Mouse (Mus musculus) CD4-positive naive resting alpha-beta T cell, adult 76 days (primary cell): ENCODE results near the gene Ifi207. TPM values are rescaled to one million over a fixed set of nuclear protein-coding genes. Genes with fewer than 3 reads are reported as not detected.

ENCODE experiments used
- total RNA-seq: library from RNA; stranded (reverse); gene quantifications from one replicate; pipeline ENCODE4 v1.2.4, GENCODE M21; 2023

The Ifi207 gene
- total RNA-seq = 1.3 TPM

GRCm38 (mm10) chr1:173741656-173742055 lies at the start of gene Ifi207:
Gene Ifi207, minus strand, starts transcription at chr1:173741747.

GRCm38 (mm10) chr1:173766848-173767617 lies 25.5 kb upstream of the Ifi207 start, which contains the start of gene Ifi204:
Gene Ifi204, minus strand, starts transcription at chr1:173766943.

GRCm38 (mm10) chr1:173673458-173674097 lies 68.0 kb downstream of the Ifi207 start, which contains the start of gene Ifi208:
Gene Ifi208, plus strand, starts transcription at chr1:173673675.

Other genes starting within 250 kb of the Ifi207 start
- 23.0 TPM for gene Ifi214, start 205.8 kb downstream of the Ifi207 start, total RNA-seq
- 148 TPM for gene Ifi213, start 142.5 kb downstream of the Ifi207 start, total RNA-seq
- gene Ifi209, start 110.8 kb downstream of the Ifi207 start, total RNA-seq = 92.8 TPM
- gene Ifi208, start 68.1 kb downstream of the Ifi207 start, total RNA-seq = 94.9 TPM
- gene Ifi204, start 25.2 kb upstream of the Ifi207 start, total RNA-seq = 4.5 TPM
- not detected for gene Ifi211, start 171.3 kb upstream of the Ifi207 start, total RNA-seq
- gene Mndal, start 200.7 kb upstream of the Ifi207 start, total RNA-seq = 294 TPM
- gene Ifi203, start 200.9 kb upstream of the Ifi207 start, total RNA-seq = 154 TPM
- gene Ifi202b, start 241.0 kb upstream of the Ifi207 start, total RNA-seq = not detected